Mouse (Mus musculus) heart, embryonic 14.5 days (tissue): Measurements from ENCODE around the gene Tra2a. TPM values are rescaled to one million over a fixed set of nuclear protein-coding genes. Genes with fewer than 3 reads are reported as not detected.
"Not testable (repeated sequence)": the region's sequence is repeated elsewhere in the genome, so short reads cannot be mapped to it uniquely, and the experiment has no call there.

ENCODE experiments used
- ATAC-seq: fragments of 200-750 bp; cut with Nextera tagmentation; 2 replicates; pipeline ENCODE4 v1.8.0; 2017; ENCODE audit warnings: low read depth, moderate TSS enrichment; ENCODE audit not compliant: insufficient number of reproducible peaks, insufficient read depth, low FRiP score
- H3K27ac ChIP-seq, 2 experiments: fragments of 200-500 bp in 1 of 2; fragments of 300-500 bp in 1 of 2; sonication (generic) in 1 of 2; replicated peaks in 1 of 2; 2 replicates each; pipeline ENCODE4 v1.5.1; 2012 to 2014; ENCODE audit warnings: low read depth in 2 of 2, low read length in 2 of 2, control low read depth in 1 of 2, mild to moderate bottlenecking in 1 of 2, mixed read lengths in 1 of 2; ENCODE audit not compliant: control insufficient read depth in 1 of 2, insufficient read depth in 1 of 2
- H3K27me3 ChIP-seq: fragments of 300-500 bp; sonication (generic); 2 replicates; pipeline ENCODE4 v1.6.1; 2014; ENCODE audit warnings: mild to moderate bottlenecking, low read length, control low read depth; ENCODE audit not compliant: control insufficient read depth, insufficient read depth
- H3K36me3 ChIP-seq: fragments of 300-500 bp; sonication (generic); 2 replicates; pipeline ENCODE4 v1.6.1; 2014; ENCODE audit warnings: mild to moderate bottlenecking, control low read depth, low read length, mixed read lengths; ENCODE audit not compliant: control insufficient read depth, insufficient read depth
- H3K4me1 ChIP-seq, 2 experiments: fragments of 200-500 bp in 1 of 2; fragments of 300-500 bp in 1 of 2; sonication (generic) in 1 of 2; 2 replicates each; pipeline ENCODE4 v1.6.1; 2012 to 2014; ENCODE audit warnings: low read length in 2 of 2, control low read depth in 1 of 2, mixed read lengths in 1 of 2; ENCODE audit not compliant: control insufficient read depth in 2 of 2, insufficient read depth in 2 of 2
- H3K4me2 ChIP-seq: fragments of 300-500 bp; sonication (generic); 2 replicates; pipeline ENCODE4 v1.6.1; 2014; ENCODE audit warnings: mild to moderate bottlenecking, low read length
- H3K4me3 ChIP-seq, 2 experiments: fragments of 200-500 bp in 1 of 2; fragments of 300-500 bp in 1 of 2; sonication (generic) in 1 of 2; 2 replicates each; pipeline ENCODE4 v1.5.1; 2012 to 2014; ENCODE audit warnings: low read length in 2 of 2, mild to moderate bottlenecking in 2 of 2, control low read depth in 1 of 2, low read depth in 1 of 2, moderate library complexity in 1 of 2; ENCODE audit not compliant: control insufficient read depth in 1 of 2, insufficient read depth in 1 of 2
- H3K9ac ChIP-seq: fragments of 300-500 bp; sonication (generic); 2 replicates; pipeline ENCODE4 v1.6.1; 2014; ENCODE audit warnings: mild to moderate bottlenecking, low read length
- H3K9me3 ChIP-seq: fragments of 300-500 bp; sonication (generic); 2 replicates; pipeline ENCODE4 v1.6.1; 2016; ENCODE audit warnings: low read length, control low read depth; ENCODE audit not compliant: control insufficient read depth
- WGBS: fragments of 180-500 bp; shearing (Covaris S2); extraction: QIAGEN DNeasy Blood & Tissue Kit; methylation state at CpG from one replicate; pipeline ENCODE4 v1.1.7; 2014; 5-methylcytosine and 5-hydroxymethylcytosine counted together
- polyA plus RNA-seq: library from polyadenylated mRNA; unstranded; fragments of >200 nt; fragmentation: Nextera tagmentation; extraction: Ambion mirVana; gene quantifications from 2 replicates; pipeline ENCODE4 v1.2.1, GENCODE M21; 2014

Gene Tra2a
- polyA plus RNA-seq, 1 experiment from 2014 or later = 36.1 TPM

DNA sequence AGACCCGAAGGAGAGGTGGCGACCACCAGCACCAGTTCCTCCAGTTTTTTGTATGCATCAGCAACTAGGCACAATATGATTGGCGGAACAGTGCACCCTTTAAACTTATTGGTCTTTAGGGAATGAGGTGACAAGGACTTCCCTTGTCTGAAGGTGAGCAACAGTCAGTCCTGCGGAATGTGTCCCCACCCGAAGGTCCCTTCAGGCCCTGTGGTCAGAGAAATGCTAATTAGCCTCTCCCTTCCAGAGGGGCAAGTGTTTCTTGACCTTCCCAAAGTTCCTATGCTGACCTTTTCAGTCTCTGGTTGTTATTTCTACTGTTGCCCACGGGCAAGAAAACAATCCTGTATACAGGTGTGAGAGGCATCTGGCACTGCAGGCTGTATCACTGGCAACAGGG lies 8.0 kb upstream of the Tra2a start:
- 75% methylated on average over 6 of the region's 6 CpGs for WGBS
- Histone ChIP-seq H3K9me3 (no peaks in the 10 kb centered on the region), H3K4me1 (no peaks in the 10 kb centered on the region), H3K36me3 (no peaks in the 10 kb centered on the region), H3K9ac (no peak overlapping the region), H3K4me2 (no peak overlapping the region), H3K27me3 (no peaks in the 10 kb centered on the region), H3K27ac (no peak overlapping the region), H3K4me3 (no peak overlapping the region)
- ATAC-seq = no peak

DNA sequence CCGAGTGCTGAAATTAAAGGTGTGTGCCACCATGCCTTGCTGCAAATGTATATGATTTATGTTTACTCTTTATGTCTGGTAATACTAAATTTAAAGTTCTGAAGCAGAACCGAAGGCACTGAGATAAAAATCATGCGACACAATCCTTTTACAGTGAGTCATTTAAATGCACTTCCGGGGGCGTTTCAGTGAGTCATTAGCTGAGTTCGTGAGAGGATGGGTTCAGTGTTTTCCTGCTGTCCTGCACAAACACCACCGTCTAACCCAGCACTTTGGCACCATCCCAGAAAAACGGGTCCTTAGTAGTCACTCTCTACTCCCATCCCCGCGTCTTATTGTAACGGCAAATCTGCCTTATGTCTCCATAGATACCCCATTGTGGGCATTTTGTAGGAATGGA lies 6.1 kb upstream of the Tra2a start:
- no peak overlapping the region for H3K4me3 ChIP-seq
- no peaks in the 10 kb centered on the region for H3K4me1 ChIP-seq
- H3K9ac ChIP-seq = no peak overlapping the region
- no peak overlapping the region for H3K27ac ChIP-seq
- 58% methylated on average over 11 of the region's 11 CpGs for WGBS
- H3K4me2 ChIP-seq = no peak overlapping the region
- no peaks in the 10 kb centered on the region for H3K36me3 ChIP-seq
- H3K27me3 ChIP-seq = no peaks in the 10 kb centered on the region
- H3K9me3 ChIP-seq = no peaks in the 10 kb centered on the region
- ATAC-seq = no peak

DNA sequence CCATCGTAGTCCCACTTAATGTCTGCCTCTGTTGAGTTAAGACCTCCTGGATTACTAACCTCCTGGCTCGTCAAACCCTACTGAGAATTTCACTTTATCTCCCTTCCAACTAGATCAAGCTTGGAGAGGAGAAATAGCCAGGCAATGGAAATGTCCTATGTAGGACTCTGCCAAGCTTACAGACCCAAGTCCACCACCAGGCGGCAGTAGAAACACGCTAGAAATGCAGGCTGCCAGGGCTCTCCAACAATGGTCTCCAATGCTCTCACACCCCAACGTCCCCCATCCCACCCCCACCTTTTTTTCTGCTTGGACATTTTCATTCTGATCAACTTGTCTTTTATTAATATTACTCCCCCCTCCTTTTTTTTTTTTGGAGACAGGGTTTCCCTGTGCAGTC lies 5.4 kb upstream of the Tra2a start:
- no peak overlapping the region for H3K4me3 ChIP-seq
- no peak overlapping the region for H3K9ac ChIP-seq
- no peaks in the 10 kb centered on the region; a peak in 1 of 4 replicates for H3K4me1 ChIP-seq
- H3K27ac ChIP-seq = no peak overlapping the region
- whole genome bisulfite sequencing = 14% methylated on average over 5 of the region's 5 CpGs
- no peak overlapping the region for H3K4me2 ChIP-seq
- ATAC-seq = peak; percentile 59; the same call in 1 of the 2 replicates
- H3K9me3 ChIP-seq = no peaks in the 10 kb centered on the region
- H3K27me3 ChIP-seq = no peaks in the 10 kb centered on the region
- H3K36me3 ChIP-seq = no peaks in the 10 kb centered on the region

DNA sequence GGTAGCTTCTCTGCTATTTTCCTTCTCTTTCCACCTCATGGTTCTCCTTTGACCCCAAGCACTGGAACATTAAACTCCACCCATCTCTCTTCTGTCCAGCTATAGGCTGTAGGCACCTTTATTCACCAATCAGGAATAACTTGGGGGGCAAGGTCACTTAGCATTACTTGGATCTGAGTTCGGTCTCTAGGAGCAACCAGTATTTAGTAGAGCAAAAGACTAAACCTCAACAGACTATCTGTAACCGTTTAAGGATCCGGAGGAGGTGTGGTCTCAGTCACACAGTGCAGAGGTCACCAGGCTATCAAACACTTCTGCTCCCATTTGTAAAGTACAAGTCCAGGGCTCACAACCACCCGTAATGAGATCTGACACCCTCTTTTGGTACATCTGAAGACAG lies 3.9 kb upstream of the Tra2a start:
- 44% methylated on average over 4 of the region's 4 CpGs for WGBS
- H3K4me2 ChIP-seq = no peak overlapping the region
- H3K4me3 ChIP-seq = no peak overlapping the region

DNA sequence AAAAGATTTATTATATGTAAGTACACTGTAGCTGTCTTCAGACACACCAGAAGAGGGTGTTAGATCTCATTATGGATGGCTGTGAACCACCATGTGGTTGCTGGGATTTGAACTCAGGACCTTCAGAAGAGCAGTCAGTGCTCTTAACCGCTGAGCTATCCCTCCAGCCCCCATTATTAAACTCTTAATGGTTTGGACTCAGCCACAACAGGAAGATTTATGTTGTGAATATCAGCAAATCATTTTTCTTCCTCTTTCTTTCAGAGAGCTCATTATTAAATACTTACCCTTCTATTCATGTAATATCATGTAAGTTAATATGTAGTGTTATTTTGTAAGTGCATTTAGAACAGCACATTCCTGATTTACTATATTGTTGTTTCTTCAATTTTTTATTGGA lies 1.4 kb upstream of the Tra2a start:
- not testable (repeated sequence) for H3K4me3 ChIP-seq, H3K27ac ChIP-seq, H3K9ac ChIP-seq, H3K36me3 ChIP-seq, H3K27me3 ChIP-seq, H3K9me3 ChIP-seq, ATAC-seq, H3K4me2 ChIP-seq
- WGBS = 100% methylated on average over 1 of the region's 1 CpGs
- peaks cover 2 to 17% of the 10 kb centered on the region in 2 experiments for H3K4me1 ChIP-seq

More for the DNA sequence above, 3.9 kb upstream of the Tra2a start:
- H3K36me3 ChIP-seq = no peaks in the 10 kb centered on the region
- H3K27ac ChIP-seq = no peak overlapping the region
- H3K4me1 ChIP-seq = no peaks in the 10 kb centered on the region; a peak in 1 of 4 replicates
- H3K9me3 ChIP-seq = no peaks in the 10 kb centered on the region
- H3K9ac ChIP-seq = no peak overlapping the region
- H3K27me3 ChIP-seq = no peaks in the 10 kb centered on the region
- no peak for ATAC-seq

DNA sequence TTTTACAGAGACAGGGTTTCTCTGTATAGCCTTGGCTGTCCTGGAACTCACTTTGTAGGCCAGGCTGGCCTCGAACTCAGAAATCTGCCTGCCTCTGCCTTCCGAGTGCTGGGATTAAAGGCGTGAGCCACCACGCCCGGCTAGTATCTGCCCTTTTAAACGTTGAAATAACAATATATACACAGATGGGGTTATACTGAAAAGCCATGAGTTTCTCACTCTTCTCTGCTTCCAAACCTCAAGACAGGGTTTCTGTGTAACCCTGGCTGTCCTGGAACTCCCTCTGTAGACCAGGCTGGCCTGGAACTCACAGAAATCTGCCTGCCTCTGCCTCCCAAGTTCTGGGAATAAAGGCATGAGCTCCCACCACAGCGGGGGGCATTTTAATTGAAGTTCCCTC lies 613 bp upstream of the Tra2a start:
- H3K4me2 ChIP-seq = peak overlapping the region; percentile 86
- H3K9me3 ChIP-seq, H3K4me3 ChIP-seq, H3K27ac ChIP-seq, ATAC-seq, H3K36me3 ChIP-seq, H3K27me3 ChIP-seq: not testable (repeated sequence)
- H3K4me1 ChIP-seq = peaks cover 5 to 25% of the 10 kb centered on the region in 2 experiments
- peak overlapping the region; percentile 99 for H3K9ac ChIP-seq
- 85% methylated on average over 7 of the region's 7 CpGs for WGBS

DNA sequence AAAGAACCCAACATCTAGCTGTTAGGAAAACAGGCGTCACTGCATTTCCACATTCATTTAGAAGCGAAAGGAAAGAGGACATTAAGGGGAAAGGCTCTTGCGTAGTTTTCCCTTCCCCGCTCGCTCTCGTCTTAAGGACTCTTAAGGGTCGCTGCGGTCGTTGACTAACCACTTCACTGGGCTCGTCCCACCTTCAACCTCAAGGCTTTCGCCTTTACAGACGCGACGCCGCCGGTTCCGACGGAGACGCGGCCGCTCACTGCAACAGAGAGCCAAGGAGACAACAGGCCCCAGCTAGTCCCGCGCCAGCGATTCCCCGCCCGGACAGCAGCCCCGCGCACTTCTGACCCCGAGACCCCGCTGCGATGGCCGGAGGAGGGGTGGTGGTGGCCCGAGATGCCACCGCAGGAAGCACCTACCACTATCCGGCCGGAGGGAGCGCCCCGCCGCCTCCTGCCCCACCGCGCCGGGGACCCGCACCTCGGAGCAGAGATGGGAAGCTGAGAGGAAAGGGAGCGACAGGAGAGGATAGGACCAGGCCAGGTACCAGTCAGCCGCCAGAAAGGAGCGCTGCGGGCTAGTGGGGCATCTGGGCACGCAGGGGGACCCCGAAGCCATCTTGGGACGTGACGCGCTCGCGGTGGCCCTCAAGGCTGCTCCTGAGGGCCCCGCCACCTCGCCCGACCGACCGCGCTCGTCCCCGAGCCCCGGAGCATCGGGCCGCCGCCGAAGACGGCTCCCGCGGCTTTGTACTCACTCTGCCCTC lies 569 bp downstream of the Tra2a start:
- Histone ChIP-seq H3K4me2 (peak overlapping the region; percentile 86), H3K36me3 (no peaks in the 10 kb centered on the region), H3K9ac (peak overlapping the region; percentile 99), H3K9me3 (no peaks in the 10 kb centered on the region), H3K27ac (peak overlapping the region; percentile 99 to 100), H3K4me3 (peak overlapping the region; percentile 95 to 99), H3K27me3 (no peaks in the 10 kb centered on the region), H3K4me1 (peaks cover 5 to 25% of the 10 kb centered on the region in 2 experiments)
- WGBS = under 1% methylated on average over 70 of the region's 71 CpGs
- ATAC-seq = peak; percentile 70

DNA sequence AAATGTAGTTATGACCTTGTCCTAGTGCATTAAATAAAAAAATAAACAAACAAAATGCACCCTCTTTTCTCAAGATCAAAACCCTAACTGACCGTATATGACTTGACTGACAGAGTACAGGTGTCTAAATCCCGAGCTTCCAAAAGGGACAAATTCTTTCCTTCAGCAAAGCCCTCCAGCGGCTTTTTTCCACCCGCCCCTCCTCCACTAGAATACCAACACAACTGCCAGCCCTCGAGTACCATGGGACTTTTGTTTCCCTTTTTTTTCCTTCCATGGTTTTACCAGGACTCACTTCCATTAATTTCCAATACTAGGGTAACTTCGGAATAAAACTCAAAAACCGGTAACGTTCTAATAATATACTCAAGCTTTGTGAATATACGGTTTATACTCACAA lies 1.4 kb downstream of the Tra2a start:
- no peak for ATAC-seq
- peaks cover 5 to 31% of the 10 kb centered on the region in 2 experiments for H3K4me1 ChIP-seq
- no peaks in the 10 kb centered on the region for H3K27me3 ChIP-seq
- peak overlapping the region; percentile 95 to 99; a peak in 3 of 4 replicates for H3K4me3 ChIP-seq
- 1% methylated on average over 9 of the region's 9 CpGs for WGBS
- H3K9ac ChIP-seq = peak overlapping the region; percentile 99
- H3K36me3 ChIP-seq = no peaks in the 10 kb centered on the region
- H3K9me3 ChIP-seq = no peaks in the 10 kb centered on the region
- H3K4me2 ChIP-seq = peak overlapping the region; percentile 86
- H3K27ac ChIP-seq = peak overlapping the region in 1 of 2 experiments; percentile 99; a peak in 2 of 4 replicates
